Mouse (Mus musculus): Measurements from ENCODE around the gene Sft2d1. TPM values are rescaled to one million over a fixed set of nuclear protein-coding genes. Genes with fewer than 3 reads are reported as not detected.
"Not testable (repeated sequence)": the region's sequence is repeated elsewhere in the genome, so short reads cannot be mapped to it uniquely, and the experiment has no call there.

The Sft2d1 gene
- polyA plus RNA-seq (2012; rRNA removed), result 74.2 and 78.1 TPM in 2 replicates

- Histone ChIP-seq H3K4me1 (ENCODE audit: control insufficient read depth, insufficient read depth, low read length) (peaks cover 10% of the 10 kb centered on the region; the same call in 1 of the 2 replicates), H3K4me3 (replicated peaks; ENCODE audit: extremely low read depth, low read depth, low read length) (peak within 1 kb of the TSS; percentile 64)
- peak; percentile 82; the same call in 1 of the 2 replicates for TF ChIP-seq POLR2A (IDR thresholded peaks at IDR 0.05; ENCODE audit: borderline replicate concordance, extremely low read depth, low read depth, low read length)
- no peak for TF ChIP-seq CTCF (IDR thresholded peaks at IDR 0.05; ENCODE audit: insufficient read depth, low read length)
- DNase-seq, result peak; percentile 96
- under 1% methylated on average over 54 of the region's 54 CpGs for WGBS
Observed at GRCm38 (mm10) chr17:8310838-8311614, at the start of gene Sft2d1. Gene Sft2d1 (plus strand): TSS chr17:8311102.

DNA sequence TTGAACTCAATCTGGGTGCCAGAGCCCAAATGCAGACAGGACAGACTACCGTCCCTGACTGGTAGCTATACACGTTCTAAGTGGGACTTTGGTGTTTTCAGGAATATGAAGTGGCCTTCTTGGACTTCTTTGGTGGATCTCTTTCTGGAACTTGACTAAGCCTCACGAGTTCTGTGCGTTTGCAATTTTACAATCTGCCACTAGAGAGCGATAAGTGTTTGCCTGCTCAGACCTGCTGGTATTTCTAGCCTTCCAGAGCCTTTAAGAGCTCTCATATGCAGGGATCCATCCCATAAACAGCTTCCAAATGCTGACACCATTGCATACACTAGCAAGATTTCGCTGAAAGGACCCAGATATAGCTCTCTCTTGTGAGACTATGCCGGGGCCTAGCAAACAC lies 46.3 kb upstream of the Sft2d1 start:
- H3K4me1 ChIP-seq (ENCODE audit: control insufficient read depth, insufficient read depth, low read length); DNase-seq; H3K4me3 ChIP-seq (replicated peaks; ENCODE audit: extremely low read depth, low read depth, low read length): not testable (repeated sequence)
- 10% methylated on average over 7 of the region's 7 CpGs for WGBS
- peak; percentile 56 for TF ChIP-seq CTCF (IDR thresholded peaks at IDR 0.05; ENCODE audit: insufficient read depth, low read length)

GRCm38 (mm10) chr17:8272054-8272749 lies 38.7 kb upstream of the Sft2d1 start:
- 35% methylated on average over 6 of the region's 6 CpGs for WGBS
- H3K4me1 ChIP-seq (ENCODE audit: control insufficient read depth, insufficient read depth, low read length), result no peaks in the 10 kb centered on the region
- TF ChIP-seq CTCF (IDR thresholded peaks at IDR 0.05; ENCODE audit: insufficient read depth, low read length), result no peak
- no peak for TF ChIP-seq POLR2A (IDR thresholded peaks at IDR 0.05; ENCODE audit: borderline replicate concordance, extremely low read depth, low read depth, low read length)
- H3K4me3 ChIP-seq (replicated peaks; ENCODE audit: extremely low read depth, low read depth, low read length), result no peak overlapping the region
- peak; percentile 31 for DNase-seq

DNA sequence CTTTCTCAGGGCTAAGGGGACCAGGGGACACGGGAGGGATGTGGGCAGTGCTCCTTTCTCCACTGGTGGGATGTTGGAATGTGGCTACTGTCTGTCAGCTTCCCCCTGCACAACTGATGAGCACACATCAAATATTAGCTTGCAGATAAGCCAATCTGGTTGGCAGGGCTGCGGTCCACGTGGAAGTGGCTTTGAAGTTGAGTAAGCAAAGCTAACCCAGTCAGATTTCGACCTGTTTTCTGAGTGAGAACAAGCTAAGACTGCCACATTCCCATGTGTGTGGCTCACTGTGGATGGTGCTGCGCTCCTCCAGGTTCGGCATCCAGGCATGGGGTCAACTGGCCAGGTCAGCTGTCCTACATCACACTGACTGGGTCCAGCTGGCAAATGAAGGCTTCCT lies 38.0 kb upstream of the Sft2d1 start:
- DNase-seq, result peak; percentile 12
- Histone ChIP-seq H3K4me3 (replicated peaks; ENCODE audit: extremely low read depth, low read depth, low read length) (no peak overlapping the region), H3K4me1 (ENCODE audit: control insufficient read depth, insufficient read depth, low read length) (no peaks in the 10 kb centered on the region)
- TF ChIP-seq POLR2A (IDR thresholded peaks at IDR 0.05; ENCODE audit: borderline replicate concordance, extremely low read depth, low read depth, low read length) (no peak), CTCF (IDR thresholded peaks at IDR 0.05; ENCODE audit: insufficient read depth, low read length) (no peak)
- WGBS, result 38% methylated on average over 6 of the region's 6 CpGs

GRCm38 (mm10) chr17:8276071-8276470 lies 34.8 kb upstream of the Sft2d1 start:
- H3K4me1 ChIP-seq (ENCODE audit: control insufficient read depth, insufficient read depth, low read length), result no peaks in the 10 kb centered on the region
- H3K4me3 ChIP-seq (replicated peaks; ENCODE audit: extremely low read depth, low read depth, low read length), result no peak overlapping the region
- no peak for TF ChIP-seq CTCF (IDR thresholded peaks at IDR 0.05; ENCODE audit: insufficient read depth, low read length)
- no peak for DNase-seq
- 71% methylated on average over 4 of the region's 4 CpGs for WGBS

GRCm38 (mm10) chr17:8276680-8277079 lies 34.2 kb upstream of the Sft2d1 start:
- Histone ChIP-seq H3K4me1 (ENCODE audit: control insufficient read depth, insufficient read depth, low read length) (no peaks in the 10 kb centered on the region), H3K4me3 (replicated peaks; ENCODE audit: extremely low read depth, low read depth, low read length) (no peak overlapping the region)
- WGBS, result 62% methylated on average over 7 of the region's 7 CpGs
- no peak for DNase-seq
- TF ChIP-seq POLR2A (IDR thresholded peaks at IDR 0.05; ENCODE audit: borderline replicate concordance, extremely low read depth, low read depth, low read length) (no peak), CTCF (IDR thresholded peaks at IDR 0.05; ENCODE audit: insufficient read depth, low read length) (no peak)

DNA sequence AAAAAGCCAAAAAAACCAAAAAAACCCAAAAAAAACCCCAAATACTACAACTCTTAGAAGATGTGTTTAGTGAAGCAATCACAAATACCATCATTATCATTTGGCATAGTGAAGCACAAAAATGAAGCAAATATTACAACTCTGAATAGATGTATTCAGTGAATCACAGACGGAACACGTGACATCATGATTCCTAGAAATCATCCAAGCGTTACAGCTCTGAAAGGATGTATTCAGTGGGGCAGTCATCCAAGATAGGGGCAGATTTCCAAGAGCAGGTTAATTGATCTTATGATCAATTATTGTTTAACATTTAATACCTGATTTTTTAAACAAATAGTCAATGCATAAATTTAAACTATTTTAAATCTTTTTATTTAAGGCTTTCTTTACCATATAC lies 33.6 kb upstream of the Sft2d1 start:
- Histone ChIP-seq H3K4me1 (ENCODE audit: control insufficient read depth, insufficient read depth, low read length) (no peaks in the 10 kb centered on the region), H3K4me3 (replicated peaks; ENCODE audit: extremely low read depth, low read depth, low read length) (no peak overlapping the region)
- 89% methylated on average over 3 of the region's 3 CpGs for WGBS
- no peak for DNase-seq
- TF ChIP-seq CTCF (IDR thresholded peaks at IDR 0.05; ENCODE audit: insufficient read depth, low read length) (no peak), POLR2A (IDR thresholded peaks at IDR 0.05; ENCODE audit: borderline replicate concordance, extremely low read depth, low read depth, low read length) (no peak)

GRCm38 (mm10) chr17:8278356-8278755 lies 32.5 kb upstream of the Sft2d1 start:
- Histone ChIP-seq H3K4me1 (ENCODE audit: control insufficient read depth, insufficient read depth, low read length) (no peaks in the 10 kb centered on the region), H3K4me3 (replicated peaks; ENCODE audit: extremely low read depth, low read depth, low read length) (no peak overlapping the region)
- WGBS, result 72% methylated on average over 3 of the region's 3 CpGs
- TF ChIP-seq CTCF (IDR thresholded peaks at IDR 0.05; ENCODE audit: insufficient read depth, low read length) (no peak), POLR2A (IDR thresholded peaks at IDR 0.05; ENCODE audit: borderline replicate concordance, extremely low read depth, low read depth, low read length) (no peak)
- no peak for DNase-seq

DNA sequence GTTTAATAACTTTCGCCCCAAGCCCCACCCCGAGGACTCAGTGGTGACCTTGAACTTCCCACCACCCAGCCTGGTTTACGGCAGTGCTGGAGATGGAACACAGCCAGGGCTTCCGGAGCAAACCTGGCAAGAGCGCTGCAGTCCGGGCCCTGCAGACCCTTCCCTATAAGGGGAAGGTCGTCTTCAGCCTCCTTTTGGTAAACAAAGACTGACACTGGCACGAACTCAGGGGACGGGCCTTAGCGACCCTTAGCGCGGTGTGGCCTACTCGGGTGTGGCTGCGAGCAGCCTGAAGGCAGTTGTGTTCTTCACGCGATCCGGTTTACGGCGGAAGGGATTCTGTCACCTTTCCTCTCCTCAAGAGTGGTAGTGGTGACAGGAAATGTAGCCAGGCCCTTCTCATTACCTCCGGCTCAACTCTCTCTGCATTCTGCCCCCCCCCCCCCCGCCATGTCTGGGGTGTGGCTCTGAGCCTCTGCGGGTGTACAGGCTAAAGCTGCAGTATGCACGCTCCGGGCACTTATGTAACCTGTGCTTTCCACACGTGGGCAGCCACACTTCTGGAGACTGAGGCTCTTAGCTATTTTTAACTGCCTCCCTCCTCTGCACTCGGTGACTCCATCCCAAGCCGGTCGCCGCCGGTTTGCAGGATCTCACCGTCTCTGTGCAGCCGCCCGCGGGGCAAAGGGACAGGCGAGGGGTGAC lies 27.9 kb upstream of the Sft2d1 start, which contains the start of gene Mpc1:
TSS of gene Mpc1 (plus strand) at position 84 of the 705 bp plus-strand sequence.
- Histone ChIP-seq H3K4me3 (replicated peaks; ENCODE audit: extremely low read depth, low read depth, low read length) (peak within 1 kb of the TSS; percentile 89), H3K4me1 (ENCODE audit: control insufficient read depth, insufficient read depth, low read length) (peaks cover 4% of the 10 kb centered on the region; the same call in 1 of the 2 replicates)
- WGBS, result under 1% methylated on average over 35 of the region's 35 CpGs
- DNase-seq, result peak; percentile 70
- TF ChIP-seq CTCF (IDR thresholded peaks at IDR 0.05; ENCODE audit: insufficient read depth, low read length) (no peak), POLR2A (IDR thresholded peaks at IDR 0.05; ENCODE audit: borderline replicate concordance, extremely low read depth, low read depth, low read length) (peak; percentile 55; the same call in 1 of the 2 replicates)

Measured in lung, adult 2 months (tissue).